In genomic region chr12:86331248-86331647, GRCm38 (mm10) we compare ENCODE assay signal across 33 mouse cellular contexts. TPM values are rescaled to one million over a fixed set of nuclear protein-coding genes. Genes with fewer than 3 reads are reported as not detected.
A peak's percentile ranks its signal among the peaks of the same experiment; 100 is the strongest.
DNase-seq lines count a peak whose midpoint lies in the region; ATAC-seq and TF ChIP-seq lines count a peak whose summit lies in the region.
"Had no signal": no experiment of that assay in that cellular context is flagged by ENCODE, and none has a peak within 500 bp of the region (broad histone marks: within the 10 kb centered on the region; RNA-seq: fewer than 3 reads in every experiment).

No protein-coding gene starts in this region.

- H3K4me1 ChIP-seq in forebrain, embryonic 16.5 days (replicated peaks; ENCODE audit: control insufficient read depth, insufficient read depth, low read length) = peaks cover 5% of the 10 kb centered on the region; the same call in 1 of the 2 replicates
- H3K4me1 ChIP-seq in forebrain, embryonic 13.5 days = peaks cover 9% of the 10 kb centered on the region; the same call in 1 of the 2 replicates
- H3K4me1 ChIP-seq in hindbrain, postnatal 0 days (ENCODE audit: insufficient read depth, low read length) = 0 out of 2 replicates have a peak, but pooled peaks cover 4% of the 10 kb centered on the region
- no peaks in the 10 kb centered on the region for H3K4me1 ChIP-seq in hindbrain, embryonic 14.5 days (replicated peaks; ENCODE audit: control insufficient read depth, insufficient read depth, low read length)
- H3K4me1 ChIP-seq in neural tube, embryonic 11.5 days (ENCODE audit: control insufficient read depth, insufficient read depth, low read length) = no peaks in the 10 kb centered on the region
- H3K4me1 ChIP-seq: heart, embryonic 15.5 days had no signal

- no peak for TF ChIP-seq CTCF in hindbrain, postnatal 0 days (IDR thresholded peaks at IDR 0.05; ENCODE audit: low read depth)

- no peak for ATAC-seq in forebrain, embryonic 16.5 days
- no peak for ATAC-seq in forebrain, embryonic 13.5 days
- no peak for ATAC-seq in hindbrain, postnatal 0 days
- ATAC-seq in hindbrain, embryonic 14.5 days (ENCODE audit: low FRiP score) = no peak
- ATAC-seq in neural tube, embryonic 11.5 days (ENCODE audit: insufficient read depth, low FRiP score, low TSS enrichment) = peak; percentile 45; the same call in 1 of the 2 replicates
- ATAC-seq: inflammation-experienced regulatory T-cells, adult 6 months had no signal

- peak overlapping the region; percentile 14; the same call in 1 of the 2 replicates for H3K4me2 ChIP-seq in forebrain, embryonic 16.5 days (ENCODE audit: low read length)
- H3K4me2 ChIP-seq in forebrain, embryonic 13.5 days = no peak overlapping the region
- 0 out of 2 replicates have a peak overlapping the region, but pooled peaks have one; percentile 21 for H3K4me2 ChIP-seq in hindbrain, postnatal 0 days (ENCODE audit: low read depth, low read length)
- no peak overlapping the region for H3K4me2 ChIP-seq in hindbrain, embryonic 14.5 days (replicated peaks)
- H3K4me2 ChIP-seq in neural tube, embryonic 11.5 days (ENCODE audit: low read depth) = no peak overlapping the region
- H3K4me2 ChIP-seq: embryonic facial prominence, embryonic 12.5 days; heart, embryonic 15.5 days had no signal

- H3K27ac ChIP-seq in forebrain, embryonic 16.5 days (ENCODE audit: low read length) = no peak overlapping the region
- no peak overlapping the region for H3K27ac ChIP-seq in forebrain, embryonic 13.5 days
- no peak overlapping the region for H3K27ac ChIP-seq in hindbrain, postnatal 0 days
- no peak overlapping the region for H3K27ac ChIP-seq in hindbrain, embryonic 14.5 days
- H3K27ac ChIP-seq in neural tube, embryonic 11.5 days (ENCODE audit: low read depth, low read length) = no peak overlapping the region
- H3K27ac ChIP-seq: embryonic facial prominence, embryonic 12.5 days; heart, embryonic 10.5 days; heart, embryonic 15.5 days; liver, embryonic 14.5 days; macrophage had no signal

- H3K4me3 ChIP-seq in forebrain, embryonic 16.5 days (replicated peaks; ENCODE audit: low read length) = no peak overlapping the region
- no peak overlapping the region for H3K4me3 ChIP-seq in forebrain, embryonic 13.5 days
- H3K4me3 ChIP-seq in hindbrain, postnatal 0 days (ENCODE audit: low read length) = no peak overlapping the region
- H3K4me3 ChIP-seq in hindbrain, embryonic 14.5 days (replicated peaks; ENCODE audit: low read length) = no peak overlapping the region
- no peak overlapping the region for H3K4me3 ChIP-seq in neural tube, embryonic 11.5 days (ENCODE audit: low read depth, low read length)
- H3K4me3 ChIP-seq: embryonic facial prominence, embryonic 12.5 days; heart, embryonic 10.5 days; heart, embryonic 15.5 days; myocyte had no signal

- no peaks in the 10 kb centered on the region for H3K9me3 ChIP-seq in forebrain, embryonic 16.5 days (ENCODE audit: control insufficient read depth, low read length)
- no peaks in the 10 kb centered on the region; the same call in 1 of the 2 replicates for H3K9me3 ChIP-seq in forebrain, embryonic 13.5 days (replicated peaks)
- H3K9me3 ChIP-seq in hindbrain, postnatal 0 days (ENCODE audit: low read length) = no peaks in the 10 kb centered on the region
- no peaks in the 10 kb centered on the region for H3K9me3 ChIP-seq in hindbrain, embryonic 14.5 days (ENCODE audit: control insufficient read depth, low read length)
- no peaks in the 10 kb centered on the region for H3K9me3 ChIP-seq in neural tube, embryonic 11.5 days (ENCODE audit: control insufficient read depth, low read length)
- H3K9me3 ChIP-seq: embryonic facial prominence, embryonic 12.5 days; heart, embryonic 10.5 days; heart, embryonic 15.5 days had no signal

- H3K9ac ChIP-seq in forebrain, embryonic 16.5 days (replicated peaks; ENCODE audit: low read depth, low read length) = no peak overlapping the region
- H3K9ac ChIP-seq in forebrain, embryonic 13.5 days = no peak overlapping the region
- H3K9ac ChIP-seq in hindbrain, postnatal 0 days (replicated peaks; ENCODE audit: low read length) = no peak overlapping the region
- no peak overlapping the region for H3K9ac ChIP-seq in hindbrain, embryonic 14.5 days
- no peak overlapping the region for H3K9ac ChIP-seq in neural tube, embryonic 11.5 days (ENCODE audit: low read length)
- H3K9ac ChIP-seq: embryonic facial prominence, embryonic 12.5 days; heart, embryonic 15.5 days; liver, embryonic 14.5 days had no signal

- H3K27me3 ChIP-seq in forebrain, embryonic 16.5 days (replicated peaks; ENCODE audit: control insufficient read depth, insufficient read depth, low read length) = no peaks in the 10 kb centered on the region
- peaks cover 6% of the 10 kb centered on the region; the same call in 1 of the 2 replicates for H3K27me3 ChIP-seq in forebrain, embryonic 13.5 days
- no peaks in the 10 kb centered on the region for H3K27me3 ChIP-seq in hindbrain, postnatal 0 days (ENCODE audit: insufficient read depth, low read length)
- no peaks in the 10 kb centered on the region for H3K27me3 ChIP-seq in hindbrain, embryonic 14.5 days (ENCODE audit: control insufficient read depth, insufficient read depth, low read length)
- H3K27me3 ChIP-seq in neural tube, embryonic 11.5 days (ENCODE audit: control insufficient read depth, insufficient read depth, low read length) = no peaks in the 10 kb centered on the region; the same call in 1 of the 2 replicates
- H3K27me3 ChIP-seq: embryonic facial prominence, embryonic 12.5 days; heart, embryonic 15.5 days had no signal

- WGBS in forebrain, embryonic 16.5 days = 35% methylated on average over 10 of the region's 10 CpGs
- WGBS in forebrain, embryonic 13.5 days = 35% methylated on average over 10 of the region's 10 CpGs
- 42% methylated on average over 10 of the region's 10 CpGs for WGBS in hindbrain, postnatal 0 days
- WGBS in hindbrain, embryonic 14.5 days = 45% methylated on average over 10 of the region's 10 CpGs
- 58% methylated on average over 10 of the region's 10 CpGs for WGBS in neural tube, embryonic 11.5 days

- peak; percentile 13 for DNase-seq in hindbrain, postnatal 0 days (ENCODE audit: low spot score)
- DNase-seq in hindbrain, embryonic 14.5 days (ENCODE audit: low spot score) = no peak
- no peak for DNase-seq in neural tube, embryonic 11.5 days (ENCODE audit: low spot score)
- DNase-seq in neural tube, embryonic 10.5 days (ENCODE audit: extremely low spot score, low spot score) = no peak
- peak; percentile 21 for DNase-seq in retina, postnatal 7 days (ENCODE audit: low read depth, low spot score)
- no peak for DNase-seq in frontal cortex, postnatal 36 days (ENCODE audit: low spot score in 2 of 2)
- DNase-seq: adrenal gland, adult 8-10 months; cerebellum, adult 2 months; cerebellum, postnatal 25 days; embryo, embryonic 11 days; gastrocnemius, postnatal 14 days; heart, postnatal 36 days; kidney, adult 11 months; kidney, postnatal 14 days; liver; lung, adult 2 months; lung, postnatal 10 days; right cerebral cortex, postnatal 25 days; spleen, adult 18-20 months; thymus, postnatal 14 days had no signal

- H3K36me3 ChIP-seq in forebrain, embryonic 16.5 days (ENCODE audit: control insufficient read depth, insufficient read depth) = no peaks in the 10 kb centered on the region
- no peaks in the 10 kb centered on the region for H3K36me3 ChIP-seq in forebrain, embryonic 13.5 days (ENCODE audit: poor library complexity, severe bottlenecking)
- no peaks in the 10 kb centered on the region for H3K36me3 ChIP-seq in hindbrain, postnatal 0 days (ENCODE audit: insufficient read depth, low read length)
- no peaks in the 10 kb centered on the region for H3K36me3 ChIP-seq in hindbrain, embryonic 14.5 days (replicated peaks; ENCODE audit: control insufficient read depth, insufficient read depth)
- no peaks in the 10 kb centered on the region for H3K36me3 ChIP-seq in neural tube, embryonic 11.5 days (ENCODE audit: control insufficient read depth, insufficient read depth, low read length)
- H3K36me3 ChIP-seq: embryonic facial prominence, embryonic 12.5 days; G1E; heart, embryonic 10.5 days; heart, embryonic 15.5 days had no signal

RNA-seq across cellular contexts. Expression of gene Esrrb, which starts 29.7 kb away (rescaled TPM):
- 0.24 and 0.27 TPM in 2 replicates for polyA plus RNA-seq in forebrain, embryonic 16.5 days (2015; fragmentation: Nextera tagmentation; extraction: Ambion mirVana)
- polyA plus RNA-seq in forebrain, embryonic 13.5 days (2015; fragmentation: Nextera tagmentation; extraction: Ambion mirVana) = 0.05 and 0.13 TPM in 2 replicates
- 9.8 and 11.0 TPM in 2 replicates for total RNA-seq in hindbrain, postnatal 0 days (2014; rRNA removed)
- 3.1 TPM in 2 replicates for polyA plus RNA-seq in hindbrain, postnatal 0 days (2015; fragmentation: Nextera tagmentation; extraction: Ambion mirVana)
- 2.7 and 4.2 TPM in 2 replicates for polyA plus RNA-seq in hindbrain, embryonic 14.5 days (2014; fragmentation: Nextera tagmentation; extraction: Ambion mirVana)
- polyA plus RNA-seq in neural tube, embryonic 11.5 days (2014; fragmentation: Nextera tagmentation; extraction: Ambion mirVana) = 0.94 and 1.1 TPM in 2 replicates
- total RNA-seq: CH12.LX; granulocyte monocyte progenitor cell, adult 5-6 weeks; megakaryocyte-erythroid progenitor cell, adult 5-6 weeks had no signal
- polyA plus RNA-seq: G1E, macrophage had no signal

Comparison
In these comparisons a context has a peak if more than half of its experiments do, and no peak if none do; other contexts are left out.
1. H3K4me2 ChIP-seq: peak in forebrain, embryonic 16.5 days (single experiment) and hindbrain, postnatal 0 days (single experiment); none in forebrain, embryonic 13.5 days (single experiment), hindbrain, embryonic 14.5 days (single experiment) and neural tube, embryonic 11.5 days (single experiment).
2. DNase-seq: peak in hindbrain, postnatal 0 days (single experiment) and retina, postnatal 7 days (single experiment); none in hindbrain, embryonic 14.5 days (single experiment), neural tube, embryonic 11.5 days (single experiment), neural tube, embryonic 10.5 days (single experiment) and frontal cortex, postnatal 36 days (0 of 2).